Mouse (Mus musculus): ENCODE data around the gene Dnajb2.
A peak's percentile ranks its signal among the peaks of the same experiment; 100 is the strongest.

Dnajb2 gene

GRCm38 (mm10) chr1:75248041-75248772, 12.0 kb downstream of the Dnajb2 start:
- DNase-seq (ENCODE audit: extremely low read depth, insufficient read length, low spot score): peak; percentile 85

GRCm38 (mm10) chr1:75250498-75250897, 14.3 kb downstream of the Dnajb2 start:
- DNase-seq (ENCODE audit: extremely low read depth, insufficient read length, low spot score): no peak

- DNase-seq (ENCODE audit: extremely low read depth, insufficient read length, low spot score): peak; percentile 92
These were observed 15.1 kb downstream of the Dnajb2 start for GRCm38 (mm10) chr1:75251112-75251970.

- DNase-seq (ENCODE audit: extremely low read depth, insufficient read length, low spot score): no peak
These were observed 16.1 kb downstream of the Dnajb2 start for GRCm38 (mm10) chr1:75252308-75252707.

GRCm38 (mm10) chr1:75253029-75253428, 16.8 kb downstream of the Dnajb2 start:
- DNase-seq (ENCODE audit: extremely low read depth, insufficient read length, low spot score): no peak

- DNase-seq (ENCODE audit: extremely low read depth, insufficient read length, low spot score): no peak
These were observed 17.8 kb downstream of the Dnajb2 start for GRCm38 (mm10) chr1:75253849-75254624.

- DNase-seq (ENCODE audit: extremely low read depth, insufficient read length, low spot score): no peak
These were observed 18.4 kb downstream of the Dnajb2 start for GRCm38 (mm10) chr1:75254625-75255013.

GRCm38 (mm10) chr1:75255516-75256046, 19.4 kb downstream of the Dnajb2 start:
- no peak for DNase-seq (ENCODE audit: extremely low read depth, insufficient read length, low spot score)

GRCm38 (mm10) chr1:75261278-75261677, 25.1 kb downstream of the Dnajb2 start:
- no peak for DNase-seq (ENCODE audit: extremely low read depth, insufficient read length, low spot score)

- DNase-seq (ENCODE audit: extremely low read depth, insufficient read length, low spot score): peak; percentile 44
These were observed 27.1 kb downstream of the Dnajb2 start for GRCm38 (mm10) chr1:75262969-75263951.

GRCm38 (mm10) chr1:75264091-75264880, 28.1 kb downstream of the Dnajb2 start, which contains the start of gene Ptprn:
Gene Ptprn (minus strand): TSS chr1:75264502.
- DNase-seq (ENCODE audit: extremely low read depth, insufficient read length, low spot score): no peak

GRCm38 (mm10) chr1:75277195-75278188, 41.3 kb downstream of the Dnajb2 start:
- no peak for DNase-seq (ENCODE audit: extremely low read depth, insufficient read length, low spot score)

GRCm38 (mm10) chr1:75278228-75278627, 42.0 kb downstream of the Dnajb2 start, which contains the start of gene Resp18:
Gene Resp18 (minus strand): TSS chr1:75278415.
- no peak for DNase-seq (ENCODE audit: extremely low read depth, insufficient read length, low spot score)

GRCm38 (mm10) chr1:75283017-75283416, 46.8 kb downstream of the Dnajb2 start:
- DNase-seq (ENCODE audit: extremely low read depth, insufficient read length, low spot score): no peak

GRCm38 (mm10) chr1:75284911-75285310, 48.7 kb downstream of the Dnajb2 start:
- DNase-seq (ENCODE audit: extremely low read depth, insufficient read length, low spot score): no peak

GRCm38 (mm10) chr1:75289376-75289775, 53.2 kb downstream of the Dnajb2 start:
- no peak for DNase-seq (ENCODE audit: extremely low read depth, insufficient read length, low spot score)

GRCm38 (mm10) chr1:75289888-75290431, 53.8 kb downstream of the Dnajb2 start:
- no peak for DNase-seq (ENCODE audit: extremely low read depth, insufficient read length, low spot score)
